8 mouse cellular contexts compared by ENCODE assay signal in the genomic region with DNA sequence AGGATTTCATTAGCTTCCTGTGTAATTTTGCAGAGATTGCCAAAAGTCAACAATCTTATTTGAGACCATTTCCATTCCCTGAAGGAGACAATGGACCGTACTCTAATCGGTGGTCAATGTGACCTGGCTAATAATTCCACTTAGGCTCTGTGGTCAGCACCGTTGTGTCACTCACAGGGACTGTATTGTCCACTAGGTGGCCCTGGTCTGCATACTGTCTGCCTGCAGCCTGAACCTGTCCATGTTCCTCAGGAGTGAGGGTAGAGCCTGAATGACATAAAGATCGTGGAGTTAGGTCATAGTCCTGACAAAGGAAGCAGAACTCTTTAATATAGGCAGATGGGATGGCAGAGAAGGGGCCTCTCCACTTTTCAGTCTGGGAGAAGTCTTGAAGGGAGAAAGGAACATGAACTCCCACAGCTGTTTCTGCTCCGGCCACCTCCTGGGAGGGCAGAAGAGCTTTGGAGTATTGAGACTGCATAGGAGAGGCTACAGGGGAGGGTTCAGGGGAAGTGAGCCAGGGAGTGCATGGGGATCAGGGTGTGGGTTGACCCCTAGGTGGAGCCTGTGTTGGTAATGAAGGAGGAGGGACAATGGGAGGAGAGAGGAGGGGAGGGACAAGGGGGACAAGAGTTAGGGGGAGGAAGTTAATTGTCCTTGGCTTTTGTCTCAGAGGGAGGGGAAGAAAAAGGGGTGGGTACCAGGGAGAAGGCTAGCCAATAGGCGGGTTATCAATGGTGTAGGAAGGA. TPM values are rescaled to one million over a fixed set of nuclear protein-coding genes. Genes with fewer than 3 reads are reported as not detected.
DNase-seq lines count a peak whose midpoint lies in the region; ATAC-seq and TF ChIP-seq lines count a peak whose summit lies in the region.
"Had no signal": no experiment of that assay in that cellular context is flagged by ENCODE, and none has a peak within 500 bp of the region (broad histone marks: within the 10 kb centered on the region; RNA-seq: fewer than 3 reads in every experiment).

No protein-coding gene starts in this region.

- 66% methylated on average over 6 of the region's 6 CpGs for WGBS in midbrain, postnatal 0 days
- 59% methylated on average over 6 of the region's 6 CpGs for WGBS in midbrain, embryonic 10.5 days

- no peaks in the 10 kb centered on the region for H3K9me3 ChIP-seq in midbrain, postnatal 0 days (ENCODE audit: low read length)
- no peaks in the 10 kb centered on the region for H3K9me3 ChIP-seq in midbrain, embryonic 10.5 days (replicated peaks)

- no peak overlapping the region for H3K4me3 ChIP-seq in midbrain, postnatal 0 days (ENCODE audit: low read depth, low read length)
- H3K4me3 ChIP-seq in midbrain, embryonic 10.5 days = no peak overlapping the region

- no peaks in the 10 kb centered on the region for H3K4me1 ChIP-seq in midbrain, postnatal 0 days (ENCODE audit: insufficient read depth, low read length)
- peaks cover 24% of the 10 kb centered on the region for H3K4me1 ChIP-seq in midbrain, embryonic 10.5 days

- peak; percentile 73 for TF ChIP-seq CTCF in midbrain, postnatal 0 days (IDR thresholded peaks at IDR 0.05)

- H3K9ac ChIP-seq in midbrain, postnatal 0 days (replicated peaks; ENCODE audit: low read length, poor library complexity, severe bottlenecking) = no peak overlapping the region

- no peak for ATAC-seq in midbrain, postnatal 0 days (ENCODE audit: low FRiP score)

- H3K36me3 ChIP-seq in midbrain, postnatal 0 days (ENCODE audit: insufficient read depth, low read length) = peaks cover 26% of the 10 kb centered on the region
- peaks cover 13% of the 10 kb centered on the region; the same call in 1 of the 2 replicates for H3K36me3 ChIP-seq in midbrain, embryonic 10.5 days

- DNase-seq in midbrain, postnatal 0 days (ENCODE audit: low spot score) = peak; percentile 45
- no peak for DNase-seq in midbrain, embryonic 10.5 days (ENCODE audit: low spot score)
- DNase-seq in adrenal gland, postnatal 10 days = peak; percentile 57
- peak; percentile 36 for DNase-seq in kidney, adult 18-20 months
- DNase-seq in lung, postnatal 4 days = peak; percentile 30 to 55
- no peak for DNase-seq in spleen, postnatal 10 days (ENCODE audit: low spot score in 2 of 2)
- DNase-seq in layer of hippocampus, postnatal 10 days (ENCODE audit: low spot score in 2 of 2) = no peak

- no peak overlapping the region for H3K27ac ChIP-seq in midbrain, postnatal 0 days (ENCODE audit: low read depth, low read length)
- H3K27ac ChIP-seq in midbrain, embryonic 10.5 days (replicated peaks) = no peak overlapping the region

- no peaks in the 10 kb centered on the region for H3K27me3 ChIP-seq in midbrain, postnatal 0 days (ENCODE audit: insufficient read depth, low read length)
- H3K27me3 ChIP-seq in midbrain, embryonic 10.5 days (ENCODE audit: low read depth, poor library complexity, severe bottlenecking) = no peaks in the 10 kb centered on the region

- H3K4me2 ChIP-seq in midbrain, postnatal 0 days (ENCODE audit: low read depth, low read length, poor library complexity, severe bottlenecking) = no peak overlapping the region

RNA-seq across cellular contexts. Expression of a gene that starts 27.0 kb away (rescaled TPM):
- 50.7 and 52.5 TPM in 2 replicates for total RNA-seq in midbrain, postnatal 0 days (2014; rRNA removed)
- polyA plus RNA-seq in midbrain, postnatal 0 days (2015; fragmentation: Nextera tagmentation; extraction: Ambion mirVana) = 44.5 and 49.7 TPM in 2 replicates
- polyA plus RNA-seq in midbrain, embryonic 10.5 days (2016; fragmentation: Nextera tagmentation; extraction: Ambion mirVana) = 68.2 and 68.4 TPM in 2 replicates
- 10 to 100 TPM; 21.9 to 26.8 TPM for total RNA-seq in adrenal gland, postnatal 10 days (2021)
- total RNA-seq in layer of hippocampus, postnatal 10 days (2021) = 10 to 100 TPM; 21.5 to 23.7 TPM

RNA-seq across cellular contexts. Expression of a gene that starts 55.2 kb away (rescaled TPM):
- total RNA-seq in midbrain, postnatal 0 days (2014; rRNA removed) = 3.0 TPM in 1 of 2 replicates, not detected in the other
- polyA plus RNA-seq in midbrain, postnatal 0 days (2015; fragmentation: Nextera tagmentation; extraction: Ambion mirVana) = 2.1 and 4.5 TPM in 2 replicates
- polyA plus RNA-seq in midbrain, embryonic 10.5 days (2016; fragmentation: Nextera tagmentation; extraction: Ambion mirVana) = 0.75 TPM in 1 of 2 replicates, not detected in the other
- total RNA-seq in adrenal gland, postnatal 10 days (2021) = 10 to 100 TPM; 13.9 to 18.0 TPM
- 1 to 10 TPM; 5.1 to 5.3 TPM for total RNA-seq in layer of hippocampus, postnatal 10 days (2021)
- polyA plus RNA-seq: frontal cortex, adult 2 months had no signal

RNA-seq across cellular contexts. Expression of a gene that starts 55.3 kb away (rescaled TPM):
- total RNA-seq in midbrain, postnatal 0 days (2014; rRNA removed) = 14.2 and 29.9 TPM in 2 replicates
- 22.5 and 22.7 TPM in 2 replicates for polyA plus RNA-seq in midbrain, postnatal 0 days (2015; fragmentation: Nextera tagmentation; extraction: Ambion mirVana)
- polyA plus RNA-seq in midbrain, embryonic 10.5 days (2016; fragmentation: Nextera tagmentation; extraction: Ambion mirVana) = 14.6 and 20.6 TPM in 2 replicates
- total RNA-seq in adrenal gland, postnatal 10 days (2021) = 1,000 to 10,000 TPM; 3,036 to 6,940 TPM
- 10 to 100 TPM; 13.8 to 19.9 TPM for total RNA-seq in layer of hippocampus, postnatal 10 days (2021)

Comparison
In these comparisons a context has a peak if more than half of its experiments do, and no peak if none do; other contexts are left out.
1. DNase-seq: peak in midbrain, postnatal 0 days (single experiment), adrenal gland, postnatal 10 days (single experiment), kidney, adult 18-20 months (single experiment) and lung, postnatal 4 days (2 of 2); none in midbrain, embryonic 10.5 days (single experiment), spleen, postnatal 10 days (0 of 2) and layer of hippocampus, postnatal 10 days (0 of 2).
2. RNA of a gene that starts 55.3 kb away (total RNA-seq): 3,036 to 6,940 TPM in adrenal gland, postnatal 10 days; 14.2 to 29.9 TPM in midbrain, postnatal 0 days and 13.8 to 19.9 TPM in layer of hippocampus, postnatal 10 days; every median in the first group is over 10 times any median in the second.